8 mouse cellular contexts compared by ENCODE assay signal in the genomic region with DNA sequence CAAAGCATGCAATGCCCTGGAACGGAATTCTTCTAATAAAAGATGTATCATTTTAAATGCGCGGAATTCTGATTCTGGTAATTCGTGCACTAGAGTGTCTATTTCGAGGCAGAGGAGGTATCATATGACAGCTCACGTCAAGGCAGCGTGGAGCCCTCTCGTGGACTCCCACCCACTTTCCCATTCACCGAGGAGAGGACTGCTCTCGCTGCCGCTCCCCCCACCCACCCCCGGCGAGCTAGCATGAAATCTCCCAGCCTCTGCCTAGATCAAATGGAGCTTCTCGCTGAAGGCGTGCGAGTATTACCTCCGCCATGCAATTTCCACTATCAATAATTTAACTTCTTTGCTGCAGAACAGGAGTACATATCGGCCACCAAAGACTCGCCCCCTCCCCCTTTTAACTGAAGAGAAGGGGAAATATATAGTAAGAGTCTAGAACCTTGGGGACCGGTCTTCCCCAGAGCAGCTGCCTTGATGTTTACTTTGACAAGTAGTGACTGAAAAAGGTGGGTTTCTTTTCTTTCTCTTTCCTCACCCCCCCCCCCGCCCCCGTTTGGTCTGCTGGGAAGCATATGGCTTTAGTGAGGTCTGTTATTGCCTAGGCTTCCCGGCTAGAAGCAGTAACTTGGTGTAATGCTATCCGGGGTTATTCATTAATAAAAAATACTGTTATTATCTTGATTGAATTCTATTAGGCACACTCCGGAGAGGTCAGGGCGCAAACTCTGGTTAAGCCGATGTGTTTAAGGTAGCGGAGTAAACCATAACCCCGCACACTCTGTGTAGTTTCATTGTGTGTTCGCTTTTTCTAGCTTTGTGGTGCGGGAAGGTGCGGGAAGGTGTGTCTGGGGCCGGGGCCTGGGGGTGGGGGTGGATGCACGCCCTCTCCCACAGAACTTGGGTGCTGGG. TPM values are rescaled to one million over a fixed set of nuclear protein-coding genes. Genes with fewer than 3 reads are reported as not detected.
DNase-seq lines count a peak whose midpoint lies in the region; ATAC-seq and TF ChIP-seq lines count a peak whose summit lies in the region.
"Had no signal": no experiment of that assay in that cellular context is flagged by ENCODE, and none has a peak within 500 bp of the region (broad histone marks: within the 10 kb centered on the region; RNA-seq: fewer than 3 reads in every experiment).

No protein-coding gene starts in this region.

- ATAC-seq in embryonic facial prominence, embryonic 11.5 days (replicated peaks; ENCODE audit: insufficient number of reproducible peaks, low FRiP score, low TSS enrichment, low read depth), result peak; percentile 30; the same call in 1 of the 2 replicates
- peak; percentile 11; the same call in 1 of the 2 replicates for ATAC-seq in midbrain, embryonic 12.5 days (ENCODE audit: low FRiP score, low read depth)

- H3K4me2 ChIP-seq in embryonic facial prominence, embryonic 11.5 days (ENCODE audit: low read depth, low read length), result peak overlapping the region; percentile 75
- H3K4me2 ChIP-seq in midbrain, embryonic 12.5 days (replicated peaks), result peak overlapping the region; percentile 94

- TF ChIP-seq CTCF in ES-Bruce4 (IDR thresholded peaks at IDR 0.05; ENCODE audit: low read depth, low read length), result peak; percentile 20
- peak; percentile 51 for TF ChIP-seq CTCF in layer of hippocampus, adult 2 months (conservative IDR thresholded peaks at IDR 0.05)

- no peaks in the 10 kb centered on the region for H3K4me1 ChIP-seq in ES-Bruce4 (ENCODE audit: control insufficient read depth, insufficient read depth, low read length)
- no peaks in the 10 kb centered on the region for H3K4me1 ChIP-seq in embryonic facial prominence, embryonic 11.5 days (ENCODE audit: control insufficient read depth, insufficient read depth, low read length)
- H3K4me1 ChIP-seq in midbrain, embryonic 12.5 days, result peaks cover 33% of the 10 kb centered on the region

- H3K36me3 ChIP-seq in ES-Bruce4 (ENCODE audit: control insufficient read depth, insufficient read depth, low read length, poor library complexity, severe bottlenecking), result no peaks in the 10 kb centered on the region
- no peaks in the 10 kb centered on the region for H3K36me3 ChIP-seq in embryonic facial prominence, embryonic 11.5 days (replicated peaks; ENCODE audit: control insufficient read depth, insufficient read depth, low read depth, low read length)
- H3K36me3 ChIP-seq in midbrain, embryonic 12.5 days, result no peaks in the 10 kb centered on the region

- TF ChIP-seq EP300 in ES-Bruce4 (IDR thresholded peaks at IDR 0.05; ENCODE audit: insufficient read depth, low read depth, low read length), result no peak

- WGBS in embryonic facial prominence, embryonic 11.5 days, result 2% methylated on average over 34 of the region's 34 CpGs
- WGBS in midbrain, embryonic 12.5 days, result 2% methylated on average over 34 of the region's 34 CpGs

- peak; percentile 69 for DNase-seq in 3T3-L1 (ENCODE audit: low read depth, low spot score)
- peak; percentile 53 for DNase-seq in embryonic facial prominence, embryonic 11.5 days (ENCODE audit: low spot score)
- peak; percentile 56 to 72 for DNase-seq in layer of hippocampus, adult 2 months (ENCODE audit: low spot score in 2 of 2)
- DNase-seq in c-Kit-positive CD71-positive TER-119-positive erythroid progenitor cells, embryonic 14.5 days (ENCODE audit: low spot score), result no peak
- DNase-seq in ovary, adult 18-20 months (ENCODE audit: low spot score), result no peak

- no peaks in the 10 kb centered on the region for H3K9me3 ChIP-seq in ES-Bruce4 (replicated peaks; ENCODE audit: control insufficient read depth, insufficient read depth, low read length, poor library complexity, severe bottlenecking)
- no peaks in the 10 kb centered on the region for H3K9me3 ChIP-seq in embryonic facial prominence, embryonic 11.5 days (replicated peaks; ENCODE audit: control insufficient read depth, low read length)
- no peaks in the 10 kb centered on the region for H3K9me3 ChIP-seq in midbrain, embryonic 12.5 days

- H3K9ac ChIP-seq in ES-Bruce4 (ENCODE audit: low read depth, poor library complexity, severe bottlenecking), result peak overlapping the region; percentile 73; the same call in 1 of the 2 replicates
- peak overlapping the region; percentile 66 for H3K9ac ChIP-seq in embryonic facial prominence, embryonic 11.5 days (replicated peaks; ENCODE audit: low read length)
- H3K9ac ChIP-seq in midbrain, embryonic 12.5 days (replicated peaks), result peak overlapping the region; percentile 44; the same call in 1 of the 2 replicates

- peaks cover 13% of the 10 kb centered on the region for H3K27me3 ChIP-seq in ES-Bruce4 (ENCODE audit: control insufficient read depth, insufficient read depth, low read length, poor library complexity, severe bottlenecking)
- H3K27me3 ChIP-seq in embryonic facial prominence, embryonic 11.5 days (ENCODE audit: control insufficient read depth, insufficient read depth, low read length), result no peaks in the 10 kb centered on the region
- H3K27me3 ChIP-seq in midbrain, embryonic 12.5 days, result peaks cover 30% of the 10 kb centered on the region

- H3K4me3 ChIP-seq in ES-Bruce4 (ENCODE audit: low read depth, low read length), result peak overlapping the region; percentile 81
- peak overlapping the region; percentile 60 for H3K4me3 ChIP-seq in embryonic facial prominence, embryonic 11.5 days (ENCODE audit: low read depth, low read length)
- peak overlapping the region; percentile 75 for H3K4me3 ChIP-seq in layer of hippocampus, adult 2 months
- peak overlapping the region; percentile 56 for H3K4me3 ChIP-seq in midbrain, embryonic 12.5 days

- H3K27ac ChIP-seq in ES-Bruce4 (ENCODE audit: insufficient read depth, low read length), result no peak overlapping the region
- no peak overlapping the region for H3K27ac ChIP-seq in embryonic facial prominence, embryonic 11.5 days (replicated peaks; ENCODE audit: low read depth, low read length)
- H3K27ac ChIP-seq in layer of hippocampus, adult 2 months, result peak overlapping the region; percentile 88
- H3K27ac ChIP-seq in midbrain, embryonic 12.5 days (replicated peaks), result no peak overlapping the region

- no peak for TF ChIP-seq POLR2A in ES-Bruce4 (IDR thresholded peaks at IDR 0.05; ENCODE audit: insufficient read depth, low read length)

RNA-seq across cellular contexts. Expression of gene Bdnf, which starts 18.0 kb away (rescaled TPM):
- polyA plus RNA-seq in ES-Bruce4 (2011; ENCODE audit: insufficient read depth, insufficient read length, low read depth, missing spikeins), result 1.2 and 1.5 TPM in 2 replicates
- 6.6 and 7.9 TPM in 2 replicates for polyA plus RNA-seq in embryonic facial prominence, embryonic 11.5 days (2014; fragmentation: Nextera tagmentation; extraction: Ambion mirVana)
- total RNA-seq in layer of hippocampus, adult 2 months (2021), result 10 to 100 TPM; 29.6 to 31.2 TPM
- polyA plus RNA-seq in midbrain, embryonic 12.5 days (2016; fragmentation: Nextera tagmentation; extraction: Ambion mirVana), result 1.6 and 1.9 TPM in 2 replicates
- total RNA-seq: neutrophil, adult 5-6 weeks had no signal

Comparison
In these comparisons a context has a peak if more than half of its experiments do, and no peak if none do; other contexts are left out.
1. DNase-seq: peak in 3T3-L1 (single experiment), embryonic facial prominence, embryonic 11.5 days (single experiment) and layer of hippocampus, adult 2 months (2 of 2); none in c-Kit-positive CD71-positive TER-119-positive erythroid progenitor cells, embryonic 14.5 days (single experiment) and ovary, adult 18-20 months (single experiment).
2. Peak in every context shown above with its lines, with median percentiles within 50 percentile points of each other: H3K4me3 ChIP-seq and H3K9ac ChIP-seq.